Mouse (Mus musculus): ENCODE measurements at regions not wholly inside any gene's neighbourhood (a gene's known extent, or its start where the extent isn't known, plus 50 kb on each side); places are given as distances from the start of the nearest gene placed in this dataset.

GRCm38 (mm10) chr13:63699624-63700023 is 115.4 kb upstream of the Ercc6l2 start:
- no peak for DNase-seq (ENCODE audit: low spot score)

- DNase-seq (ENCODE audit: low spot score): no peak
These were observed 114.3 kb upstream of the Ercc6l2 start for GRCm38 (mm10) chr13:63700747-63701146.

GRCm38 (mm10) chr13:63701199-63702175 is 113.6 kb upstream of the Ercc6l2 start:
- DNase-seq (ENCODE audit: low spot score): no peak

- no peak for DNase-seq (ENCODE audit: low spot score)
These were observed 106.5 kb upstream of the Ercc6l2 start for GRCm38 (mm10) chr13:63708567-63708966.

GRCm38 (mm10) chr13:63713137-63713536 is 101.9 kb upstream of the Ercc6l2 start:
- no peak for DNase-seq (ENCODE audit: low spot score)

- no peak for DNase-seq (ENCODE audit: low spot score)
These were observed 98.5 kb upstream of the Ercc6l2 start for GRCm38 (mm10) chr13:63716498-63716897.

- no peak for DNase-seq (ENCODE audit: low spot score)
These were observed 97.8 kb upstream of the Ercc6l2 start for GRCm38 (mm10) chr13:63717249-63717648.

GRCm38 (mm10) chr13:63718782-63719181 is 96.3 kb upstream of the Ercc6l2 start:
- no peak for DNase-seq (ENCODE audit: low spot score)

- peak; percentile 25 for DNase-seq (ENCODE audit: low spot score)
These were observed 95.5 kb upstream of the Ercc6l2 start for GRCm38 (mm10) chr13:63719351-63720207.

DNA sequence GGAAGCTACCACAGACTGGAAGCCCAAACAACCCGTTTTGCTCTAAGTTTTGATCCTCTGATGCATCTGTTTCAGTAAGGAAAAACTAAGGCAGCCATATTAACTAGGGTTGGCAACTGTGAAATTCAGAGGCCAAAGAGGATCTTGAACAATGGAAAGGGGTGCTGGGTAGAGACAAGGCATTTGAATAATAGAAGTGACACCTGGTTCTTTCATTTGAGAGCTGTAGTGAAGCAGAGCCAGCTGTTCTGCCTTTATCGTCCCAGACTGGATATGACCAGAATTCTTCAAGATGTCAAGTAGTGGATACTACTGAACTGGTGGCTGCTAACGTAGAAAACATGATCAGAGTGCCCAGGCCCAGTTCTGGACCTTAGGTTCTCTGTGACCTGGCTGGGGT is 94.4 kb upstream of the Ercc6l2 start:
- no peak for DNase-seq (ENCODE audit: low spot score)

DNA sequence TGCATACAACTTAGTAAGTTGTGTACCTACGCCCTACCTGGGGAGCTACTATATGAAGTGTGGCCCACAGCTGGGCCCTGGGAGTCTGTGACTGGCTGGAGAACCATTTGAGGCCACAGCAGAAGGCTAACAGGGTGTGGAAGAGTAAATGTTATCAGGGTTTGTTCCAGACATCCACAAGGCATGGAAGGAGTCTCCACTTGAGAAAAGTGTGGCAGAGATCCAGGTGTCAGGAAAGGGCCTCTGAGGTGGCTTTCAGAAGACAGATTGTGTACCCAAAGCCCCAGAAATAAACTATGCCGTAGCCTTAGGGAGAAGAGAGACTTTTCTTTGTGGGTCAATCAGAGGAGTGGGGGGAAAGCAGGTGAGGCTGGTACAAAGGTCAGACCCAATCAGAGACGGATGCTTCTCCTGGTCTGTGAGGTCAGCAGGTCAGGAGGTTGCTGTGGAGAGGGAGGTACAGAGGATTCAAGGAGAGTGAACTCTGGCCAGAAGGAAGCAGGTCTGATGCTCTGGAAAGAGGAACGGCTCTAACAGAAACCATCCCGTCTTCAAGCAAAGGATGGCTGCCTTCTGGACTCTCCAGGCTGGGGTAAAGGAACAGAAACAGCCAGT is 93.9 kb upstream of the Ercc6l2 start:
- DNase-seq (ENCODE audit: low spot score): no peak

DNA sequence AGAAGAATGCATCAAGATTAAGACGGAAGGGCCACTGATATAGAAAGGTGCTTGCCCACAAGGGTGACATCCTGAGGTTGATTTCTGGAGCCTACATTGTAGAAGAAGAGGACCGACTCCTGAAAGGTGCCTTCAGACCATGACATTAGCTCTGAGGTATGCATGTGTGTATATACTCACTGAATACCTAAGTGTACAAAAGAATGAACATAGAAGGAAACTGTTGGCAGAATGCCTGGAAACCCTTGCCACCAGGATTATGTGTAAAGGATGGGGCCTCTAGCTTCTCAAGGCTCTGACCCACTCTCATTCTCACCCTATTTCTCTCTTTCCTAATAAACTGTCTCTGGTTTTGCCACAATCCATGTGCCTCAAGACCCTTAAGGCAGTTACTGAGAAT is 90.7 kb upstream of the Ercc6l2 start:
- DNase-seq (ENCODE audit: low spot score): no peak

GRCm38 (mm10) chr13:63724843-63725582 is 90.0 kb upstream of the Ercc6l2 start:
- DNase-seq (ENCODE audit: low spot score): no peak

- DNase-seq (ENCODE audit: low spot score): no peak
These were observed 89.0 kb upstream of the Ercc6l2 start for GRCm38 (mm10) chr13:63726035-63726434.

GRCm38 (mm10) chr13:63726509-63726908 is 88.5 kb upstream of the Ercc6l2 start:
- DNase-seq (ENCODE audit: low spot score): no peak

- no peak for DNase-seq (ENCODE audit: low spot score)
These were observed 79.3 kb upstream of the Ercc6l2 start for GRCm38 (mm10) chr13:63735739-63736138.

DNA sequence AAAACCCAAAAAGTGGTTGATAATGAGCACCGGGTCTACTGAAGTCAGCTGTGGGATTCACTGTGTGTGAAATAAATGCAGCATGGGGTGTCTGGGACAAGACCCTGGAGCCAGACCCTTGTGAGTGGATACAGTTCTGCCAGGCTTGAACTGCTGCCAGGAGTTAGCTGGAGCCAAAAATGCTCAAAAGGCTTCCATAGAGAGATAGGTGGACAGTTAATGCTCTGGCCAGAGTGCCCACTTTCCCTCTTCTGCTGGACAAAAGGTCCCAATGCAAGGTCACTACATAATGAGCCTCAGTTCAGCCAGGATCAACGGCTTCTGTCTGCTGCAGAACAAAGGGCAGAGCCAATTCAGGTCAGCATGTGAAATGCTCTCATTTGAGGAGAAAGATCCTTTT is 73.2 kb upstream of the Ercc6l2 start:
- no peak for DNase-seq (ENCODE audit: low spot score)

DNA sequence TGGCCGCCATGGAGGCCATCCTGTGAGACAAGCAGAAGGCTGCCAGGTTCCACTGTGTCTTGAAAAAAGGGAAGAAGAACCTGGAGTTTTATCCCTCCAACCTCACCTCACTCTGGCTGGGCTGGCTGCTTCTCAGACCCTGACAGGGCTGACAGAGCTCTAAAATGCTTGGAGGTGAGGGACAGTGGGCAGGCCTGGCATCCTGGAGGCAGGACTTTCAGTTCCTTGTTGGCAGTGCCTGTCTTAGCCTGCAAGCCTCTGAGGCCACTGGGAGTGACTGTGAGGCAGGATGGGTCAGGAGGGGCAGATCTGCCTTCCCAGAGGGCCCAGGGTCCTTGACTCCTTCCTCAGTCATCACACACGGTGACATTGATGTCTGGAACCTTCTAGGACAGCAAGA is 66.3 kb upstream of the Ercc6l2 start:
- DNase-seq (ENCODE audit: low spot score): no peak

DNA sequence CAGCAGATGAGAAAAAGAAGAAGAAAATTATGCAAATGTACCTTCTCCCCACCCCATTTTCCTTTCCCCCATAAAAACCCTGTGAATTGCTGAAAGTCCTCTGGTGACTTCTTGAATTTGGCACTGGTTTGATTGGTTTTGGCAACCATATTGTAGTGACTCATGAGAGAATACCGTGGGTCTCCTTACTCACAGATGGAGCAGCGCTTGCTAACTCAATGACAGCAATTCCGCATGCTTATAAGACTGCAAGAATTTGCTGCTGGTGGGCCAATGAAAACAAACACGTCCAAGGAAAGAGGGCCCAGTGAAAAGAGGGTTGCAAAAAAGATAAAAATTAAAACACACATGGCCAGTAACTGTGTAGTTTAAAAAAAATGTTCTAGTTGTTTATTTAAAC is 65.0 kb upstream of the Ercc6l2 start:
- peak; percentile 16 for DNase-seq (ENCODE audit: low spot score)

DNA sequence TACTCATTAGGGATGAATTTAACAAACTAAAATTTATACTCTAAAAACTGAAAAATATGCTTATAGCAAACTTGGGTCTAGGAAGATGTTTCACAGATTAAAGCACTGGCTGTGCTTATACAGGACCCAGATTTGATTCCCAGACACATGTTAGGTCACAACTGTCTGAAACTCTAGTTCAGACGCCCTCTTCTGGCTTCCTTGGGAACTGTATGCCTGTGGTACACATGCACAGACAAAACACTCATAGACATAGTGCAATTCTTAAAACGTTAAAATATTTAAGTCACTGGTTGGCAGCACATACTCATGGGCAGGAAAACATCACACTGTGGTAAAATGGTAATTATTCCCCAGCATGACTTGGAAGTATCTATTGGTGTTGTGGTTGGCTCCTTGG is 63.8 kb upstream of the Ercc6l2 start:
- DNase-seq (ENCODE audit: low spot score): no peak

- no peak for DNase-seq (ENCODE audit: low spot score)
These were observed 58.0 kb upstream of the Ercc6l2 start for GRCm38 (mm10) chr13:63757061-63757460.

DNA sequence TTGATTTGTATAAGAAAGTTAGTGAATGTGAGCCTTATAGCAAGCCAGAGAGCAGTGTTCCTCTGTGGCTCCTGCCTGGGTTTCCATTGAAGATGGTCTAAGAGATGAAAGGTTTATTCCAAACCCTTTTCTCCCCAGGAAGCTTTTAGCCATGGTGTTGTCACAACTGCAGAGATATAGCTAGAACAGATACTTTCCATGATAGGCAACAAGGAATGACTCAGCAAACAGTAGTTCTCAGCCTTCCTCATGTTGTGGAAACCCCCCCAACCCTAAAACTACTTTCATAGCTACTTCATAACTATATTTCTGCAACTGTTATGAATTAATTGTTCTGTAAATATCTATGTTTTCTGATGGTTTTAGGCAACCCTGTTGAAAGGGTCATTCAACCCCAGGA is 53.5 kb upstream of the Ercc6l2 start:
- no peak for DNase-seq (ENCODE audit: low spot score)
